12 mouse cellular contexts compared by ENCODE assay signal in the genomic region with DNA sequence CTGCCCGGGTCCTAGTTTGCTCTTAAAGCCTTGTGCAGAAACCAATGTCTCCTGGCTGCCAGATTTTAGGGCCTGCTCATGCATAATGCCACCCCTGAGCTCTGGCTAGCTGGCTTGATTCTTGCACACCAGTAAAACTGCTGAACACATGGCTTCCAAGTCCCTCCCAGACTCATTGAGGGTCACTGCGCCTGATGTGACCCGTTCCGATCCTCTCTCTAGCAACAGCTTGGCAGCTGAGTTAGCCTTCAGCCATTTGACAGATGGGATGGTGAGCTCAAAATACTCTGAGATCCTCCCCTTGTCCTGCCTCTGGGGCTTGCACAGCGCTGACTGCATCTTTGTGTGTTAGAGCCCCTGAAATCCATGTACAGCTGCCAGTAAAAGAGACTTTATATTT.
DNase-seq lines count a peak whose midpoint lies in the region; ATAC-seq and TF ChIP-seq lines count a peak whose summit lies in the region.
"Had no signal": no experiment of that assay in that cellular context is flagged by ENCODE, and none has a peak within 500 bp of the region (broad histone marks: within the 10 kb centered on the region; RNA-seq: fewer than 3 reads in every experiment).

No protein-coding gene starts in this region.

- peak; percentile 49 for DNase-seq in adrenal gland, adult 2 months
- no peak for DNase-seq in adrenal gland, postnatal 4 days (ENCODE audit: low spot score in 2 of 2)
- peak; percentile 13 for DNase-seq in lung, postnatal 10 days
- no peak for DNase-seq in lung, adult 18-20 months
- DNase-seq in hindbrain, postnatal 0 days (ENCODE audit: low spot score), result peak; percentile 86
- DNase-seq in thymus, postnatal 36 days, result no peak
- DNase-seq in ovary, adult 18-20 months (ENCODE audit: low spot score), result no peak
- no peak for DNase-seq in left cerebral cortex, adult 11 months (ENCODE audit: low spot score)

- H3K4me1 ChIP-seq in hindbrain, postnatal 0 days (ENCODE audit: insufficient read depth, low read length), result peaks cover 8% of the 10 kb centered on the region; the same call in 1 of the 2 replicates
- H3K4me1 ChIP-seq: heart, embryonic 13.5 days had no signal

- TF ChIP-seq CTCF in hindbrain, postnatal 0 days (IDR thresholded peaks at IDR 0.05; ENCODE audit: low read depth), result no peak

- no peak overlapping the region for H3K27ac ChIP-seq in hindbrain, postnatal 0 days
- H3K27ac ChIP-seq: heart, embryonic 13.5 days; lung, embryonic 15.5 days had no signal

- H3K9me3 ChIP-seq in hindbrain, postnatal 0 days (ENCODE audit: low read length), result no peaks in the 10 kb centered on the region
- H3K9me3 ChIP-seq: heart, embryonic 13.5 days; lung, embryonic 15.5 days had no signal

- no peak overlapping the region for H3K9ac ChIP-seq in hindbrain, postnatal 0 days (replicated peaks; ENCODE audit: low read length)
- H3K9ac ChIP-seq: heart, embryonic 13.5 days; lung, embryonic 15.5 days had no signal

- H3K27me3 ChIP-seq in hindbrain, postnatal 0 days (ENCODE audit: insufficient read depth, low read length), result peaks cover 3% of the 10 kb centered on the region; the same call in 1 of the 2 replicates
- H3K27me3 ChIP-seq: lung, embryonic 15.5 days had no signal

- no peak overlapping the region for H3K4me3 ChIP-seq in hindbrain, postnatal 0 days (ENCODE audit: low read length)
- H3K4me3 ChIP-seq: heart, embryonic 13.5 days; lung, embryonic 15.5 days had no signal

- H3K36me3 ChIP-seq in hindbrain, postnatal 0 days (ENCODE audit: insufficient read depth, low read length), result no peaks in the 10 kb centered on the region
- H3K36me3 ChIP-seq: heart, embryonic 13.5 days; lung, embryonic 15.5 days had no signal

- no peak overlapping the region for H3K4me2 ChIP-seq in hindbrain, postnatal 0 days (ENCODE audit: low read depth, low read length)
- H3K4me2 ChIP-seq: heart, embryonic 13.5 days; lung, embryonic 15.5 days had no signal

- WGBS in hindbrain, postnatal 0 days, result 31% methylated on average over 5 of the region's 5 CpGs

- ATAC-seq in hindbrain, postnatal 0 days, result peak; percentile 94
- ATAC-seq: intestine, postnatal 0 days; midbrain, embryonic 16.5 days had no signal

Comparison
In these comparisons a context has a peak if more than half of its experiments do, and no peak if none do; other contexts are left out.
1. DNase-seq: peak in adrenal gland, adult 2 months (single experiment), lung, postnatal 10 days (single experiment) and hindbrain, postnatal 0 days (single experiment); none in adrenal gland, postnatal 4 days (0 of 2), lung, adult 18-20 months (0 of 2), thymus, postnatal 36 days (0 of 2), ovary, adult 18-20 months (single experiment) and left cerebral cortex, adult 11 months (single experiment).